Mouse (Mus musculus) neural tube, embryonic 11.5 days (tissue): ENCODE measurements around the gene Cyp2c37. TPM values are rescaled to one million over a fixed set of nuclear protein-coding genes. Genes with fewer than 3 reads are reported as not detected.
"Not testable (repeated sequence)": the region's sequence is repeated elsewhere in the genome, so short reads cannot be mapped to it uniquely, and the experiment has no call there.

ENCODE experiments used
- ATAC-seq: fragments of 200-750 bp; cut with Nextera tagmentation; 2 replicates; pipeline ENCODE4 v1.8.0; 2017; ENCODE audit warnings: moderate number of reproducible peaks, mild to moderate bottlenecking, moderate TSS enrichment, moderate library complexity; ENCODE audit not compliant: insufficient read depth, low FRiP score, low TSS enrichment
- DNase-seq: peaks from one replicate; pipeline ENCODE4 v3.0.0-alpha.2; 2015; ENCODE audit warnings: low spot score
- H3K27ac ChIP-seq: fragments of 300-500 bp; sonication (generic); 2 replicates; pipeline ENCODE4 v1.5.1; 2014; ENCODE audit warnings: low read depth, mild to moderate bottlenecking, low read length
- H3K27me3 ChIP-seq: fragments of 300-500 bp; sonication (generic); 2 replicates; pipeline ENCODE4 v1.6.1; 2014; ENCODE audit warnings: mild to moderate bottlenecking, low read length, mixed read lengths; ENCODE audit not compliant: control insufficient read depth, insufficient read depth
- H3K36me3 ChIP-seq: fragments of 300-500 bp; sonication (generic); 2 replicates; pipeline ENCODE4 v1.6.1; 2014; ENCODE audit warnings: mild to moderate bottlenecking, low read length, moderate library complexity, mixed read lengths; ENCODE audit not compliant: control insufficient read depth, insufficient read depth
- H3K4me1 ChIP-seq: fragments of 300-500 bp; sonication (generic); 2 replicates; pipeline ENCODE4 v1.6.1; 2014; ENCODE audit warnings: low read length, mixed read lengths; ENCODE audit not compliant: control insufficient read depth, insufficient read depth
- H3K4me2 ChIP-seq: fragments of 300-500 bp; sonication (generic); 2 replicates; pipeline ENCODE4 v1.6.1; 2014; ENCODE audit warnings: low read depth, mild to moderate bottlenecking, moderate library complexity
- H3K4me3 ChIP-seq: fragments of 300-500 bp; sonication (generic); 2 replicates; pipeline ENCODE4 v1.5.1; 2014; ENCODE audit warnings: low read depth, low read length
- H3K9ac ChIP-seq: fragments of 300-500 bp; sonication (generic); 2 replicates; pipeline ENCODE4 v1.6.1; 2014; ENCODE audit warnings: mild to moderate bottlenecking, low read length
- H3K9me3 ChIP-seq: fragments of 300-500 bp; sonication (generic); 2 replicates; pipeline ENCODE4 v1.6.1; 2016; ENCODE audit warnings: low read length; ENCODE audit not compliant: control insufficient read depth
- WGBS: fragments of 180-500 bp; shearing (Covaris S2); extraction: QIAGEN DNeasy Blood & Tissue Kit; methylation state at CpG from one replicate; pipeline ENCODE4 v1.1.7; 2014; 5-methylcytosine and 5-hydroxymethylcytosine counted together
- polyA plus RNA-seq: library from polyadenylated mRNA; unstranded; fragments of >200 nt; fragmentation: Nextera tagmentation; extraction: Ambion mirVana; gene quantifications from 2 replicates; pipeline ENCODE4 v1.2.1, GENCODE M21; 2014

Gene Cyp2c37
- not detected in 2 replicates for polyA plus RNA-seq

- not testable (repeated sequence) for ATAC-seq, H3K36me3 ChIP-seq, H3K4me1 ChIP-seq, H3K4me3 ChIP-seq, DNase-seq, H3K27me3 ChIP-seq, H3K4me2 ChIP-seq, H3K9ac ChIP-seq, H3K9me3 ChIP-seq, H3K27ac ChIP-seq
- 97% methylated on average over 1 of the region's 1 CpGs for WGBS
These were observed at the start of gene Cyp2c37 for GRCm38 (mm10) chr19:39992140-39992539. Cyp2c37 (plus strand) TSS chr19:39992424.

- not testable (repeated sequence) for H3K27me3 ChIP-seq, H3K4me1 ChIP-seq, H3K9me3 ChIP-seq, DNase-seq, H3K4me2 ChIP-seq, H3K4me3 ChIP-seq, H3K27ac ChIP-seq, ATAC-seq, H3K36me3 ChIP-seq, H3K9ac ChIP-seq
These were observed 31.4 kb upstream of the Cyp2c37 start for GRCm38 (mm10) chr19:39960861-39961260.

- H3K27me3 ChIP-seq, H3K4me2 ChIP-seq, H3K4me1 ChIP-seq, H3K9ac ChIP-seq, DNase-seq, H3K4me3 ChIP-seq, H3K9me3 ChIP-seq, H3K27ac ChIP-seq, ATAC-seq, H3K36me3 ChIP-seq: not testable (repeated sequence)
- 85% methylated on average over 3 of the region's 3 CpGs for WGBS
These were observed 21.1 kb upstream of the Cyp2c37 start for GRCm38 (mm10) chr19:39971096-39971495.

GRCm38 (mm10) chr19:39989471-39989870 is 2.8 kb upstream of the Cyp2c37 start:
- H3K9ac ChIP-seq: no peak overlapping the region
- H3K27ac ChIP-seq: no peak overlapping the region
- H3K27me3 ChIP-seq: no peaks in the 10 kb centered on the region
- no peaks in the 10 kb centered on the region for H3K4me1 ChIP-seq
- DNase-seq: no peak
- no peaks in the 10 kb centered on the region for H3K36me3 ChIP-seq
- H3K4me3 ChIP-seq: no peak overlapping the region
- H3K4me2 ChIP-seq: no peak overlapping the region
- 83% methylated on average over 2 of the region's 2 CpGs for WGBS
- no peaks in the 10 kb centered on the region for H3K9me3 ChIP-seq
- ATAC-seq: no peak

Other genes starting within 250 kb of the Cyp2c37 start
- not detected in 2 replicates for gene Cyp2c40, start 179.6 kb upstream of the Cyp2c37 start, polyA plus RNA-seq
- gene Cyp2c69, start 105.6 kb upstream of the Cyp2c37 start, polyA plus RNA-seq: not detected in 2 replicates
- not detected in 2 replicates for gene Cyp2c54, start 81.4 kb downstream of the Cyp2c37 start, polyA plus RNA-seq
- not detected in 2 replicates for gene Cyp2c50, start 97.3 kb downstream of the Cyp2c37 start, polyA plus RNA-seq
- gene Cyp2c70, start 194.9 kb downstream of the Cyp2c37 start, polyA plus RNA-seq: not detected in 2 replicates